Mouse (Mus musculus) heart, postnatal 0 days (tissue): ENCODE measurements around the gene Glod4.

Experiments
- CTCF ChIP-seq: IDR thresholded peaks from 2 replicates; pipeline ENCODE4 v1.5.1; 2016; ENCODE audit warnings: antibody characterized with exemption, control low read depth, low read depth
- EP300 ChIP-seq: IDR thresholded peaks from 2 replicates; pipeline ENCODE4 v1.6.1; 2016; ENCODE audit warnings: antibody characterized with exemption, low read depth

DNA sequence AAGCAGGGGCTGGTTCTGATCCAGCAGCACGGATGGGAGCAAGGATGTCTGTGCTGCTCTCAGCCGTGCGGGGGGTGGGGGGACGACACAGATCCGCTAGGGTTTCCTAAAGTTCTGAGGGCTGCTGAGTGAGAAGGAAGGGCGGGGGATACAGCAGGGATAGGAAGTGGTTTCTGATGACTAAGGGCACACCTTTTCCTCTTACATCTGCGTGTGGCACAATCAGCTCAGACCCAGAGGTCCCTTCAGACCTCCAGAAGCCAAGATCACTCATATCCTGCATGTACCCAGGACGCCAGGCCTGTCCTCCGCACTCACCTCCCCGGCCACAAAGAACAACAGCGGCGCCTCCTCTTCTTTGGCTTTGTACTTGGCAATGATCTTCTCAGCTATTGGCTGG, 17.7 kb upstream of the Glod4 start:
- no peak for TF ChIP-seq EP300
- no peak for TF ChIP-seq CTCF
